Mouse (Mus musculus) kidney, adult 18-20 months (tissue): ENCODE results near the gene Pfn3.

Experiments used
- DNase-seq: peaks from one replicate; pipeline ENCODE4 v3.0.0; 2021

The Pfn3 gene

DNA sequence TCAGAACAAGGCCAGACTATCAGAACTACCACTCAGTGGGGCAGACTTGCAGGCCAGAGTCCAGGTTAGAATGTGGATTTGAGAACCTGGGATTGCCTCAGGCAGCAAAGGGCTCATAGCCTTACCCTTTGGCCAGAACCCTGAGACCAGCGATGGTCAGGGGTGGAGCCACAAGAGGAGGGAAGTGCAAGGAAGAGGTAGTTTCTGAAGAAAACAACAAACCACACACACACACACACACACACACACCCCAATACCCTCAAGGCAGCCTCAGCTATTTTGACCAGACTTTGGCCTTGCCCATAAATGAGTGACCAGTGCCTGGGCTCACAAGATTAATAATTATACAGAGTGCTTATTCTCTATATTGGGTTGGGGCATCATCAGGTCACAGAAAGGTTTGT, 23.4 kb downstream of the Pfn3 start:
- peak; percentile 74 for DNase-seq

DNA sequence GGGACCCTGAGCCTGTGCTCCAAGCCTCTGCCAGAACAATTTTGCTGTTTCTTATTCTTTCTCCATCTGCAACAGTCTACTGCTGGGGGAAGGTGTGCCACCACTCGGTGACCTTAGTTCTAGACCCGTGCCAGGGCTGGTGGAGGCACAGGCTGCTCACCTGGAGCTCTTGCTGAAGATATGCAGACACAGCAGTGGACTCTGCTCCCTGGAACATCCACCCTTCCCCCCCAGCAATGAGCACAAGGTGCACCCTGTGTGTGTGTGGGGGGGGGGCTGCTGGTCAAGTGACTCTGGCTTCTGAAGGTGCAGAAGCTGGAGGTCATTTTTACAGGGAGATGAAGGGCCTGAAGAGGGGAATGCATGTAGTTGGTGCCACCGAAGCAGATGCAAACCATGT, 24.4 kb downstream of the Pfn3 start:
- peak; percentile 80 for DNase-seq

DNA sequence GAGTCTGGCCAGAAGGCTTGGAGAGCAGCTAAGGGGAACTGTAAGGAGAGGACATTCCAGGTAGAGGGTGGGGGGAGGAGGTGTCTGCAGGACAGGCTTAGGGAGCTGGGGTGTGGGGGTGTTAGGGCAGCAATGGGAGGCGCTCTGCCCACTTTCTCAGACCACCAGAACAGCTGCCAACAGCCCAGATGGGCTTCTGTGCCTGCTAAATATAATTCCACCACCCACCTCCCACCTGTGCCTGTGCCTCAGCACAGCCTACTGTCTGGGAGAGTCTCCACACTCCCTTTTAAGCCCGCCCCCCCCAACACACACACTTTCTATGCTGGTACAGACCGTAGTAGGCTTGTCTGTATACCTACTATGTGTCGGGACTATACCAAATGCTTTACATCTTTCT, 33.2 kb downstream of the Pfn3 start:
- no peak for DNase-seq

DNA sequence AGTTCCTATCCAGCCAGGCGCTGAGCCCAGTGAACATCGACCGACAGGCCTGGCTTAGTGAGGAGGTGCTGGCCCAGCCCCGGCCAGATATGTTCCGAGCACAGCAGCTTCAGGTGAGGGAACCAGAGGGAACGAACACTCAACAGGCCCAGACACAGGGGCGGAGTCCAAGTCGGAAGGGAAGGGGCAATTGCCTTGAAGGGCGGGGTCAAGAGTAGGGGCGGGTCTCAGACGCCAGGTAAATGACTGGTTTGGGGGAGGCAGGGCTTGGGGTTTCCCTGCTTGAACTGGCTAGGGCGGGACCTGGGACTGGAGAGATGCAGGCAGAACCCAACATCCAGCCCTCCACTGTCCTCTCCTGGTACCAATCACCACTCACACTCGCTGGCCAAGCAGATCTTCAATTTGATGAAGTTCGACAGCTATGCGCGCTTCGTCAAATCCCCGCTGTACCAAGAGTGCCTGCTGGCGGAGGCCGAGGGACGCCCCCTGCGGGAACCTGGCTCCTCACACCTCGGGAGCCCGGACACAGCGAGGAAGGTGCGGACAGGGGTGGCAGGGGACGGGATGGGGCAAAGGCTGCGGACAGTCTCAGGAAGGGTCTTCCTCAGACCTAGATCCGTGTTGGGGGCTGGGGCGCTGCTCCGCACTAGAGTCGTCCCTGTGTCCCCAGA, 36.0 kb downstream of the Pfn3 start:
- peak; percentile 47 for DNase-seq

DNA sequence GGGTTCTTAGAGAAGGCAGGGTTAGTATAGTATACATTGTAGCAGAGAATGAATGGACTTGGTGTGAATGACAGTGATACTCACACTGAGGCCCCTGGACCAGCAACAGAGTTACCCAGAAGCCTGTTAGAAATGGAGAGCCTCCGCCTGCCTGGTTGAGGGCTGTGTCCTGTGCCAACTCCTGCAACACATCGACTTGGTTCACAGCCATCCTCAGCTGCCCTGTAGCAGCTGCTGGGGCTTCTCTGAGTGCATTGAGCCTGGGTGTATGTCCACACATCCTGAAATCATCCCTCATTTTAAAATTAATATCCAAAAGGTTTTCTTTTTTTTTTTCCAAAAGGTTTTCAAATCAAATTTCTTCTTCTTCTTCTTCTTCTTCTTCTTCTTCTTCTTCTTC, 39.2 kb downstream of the Pfn3 start:
- DNase-seq = no peak

DNA sequence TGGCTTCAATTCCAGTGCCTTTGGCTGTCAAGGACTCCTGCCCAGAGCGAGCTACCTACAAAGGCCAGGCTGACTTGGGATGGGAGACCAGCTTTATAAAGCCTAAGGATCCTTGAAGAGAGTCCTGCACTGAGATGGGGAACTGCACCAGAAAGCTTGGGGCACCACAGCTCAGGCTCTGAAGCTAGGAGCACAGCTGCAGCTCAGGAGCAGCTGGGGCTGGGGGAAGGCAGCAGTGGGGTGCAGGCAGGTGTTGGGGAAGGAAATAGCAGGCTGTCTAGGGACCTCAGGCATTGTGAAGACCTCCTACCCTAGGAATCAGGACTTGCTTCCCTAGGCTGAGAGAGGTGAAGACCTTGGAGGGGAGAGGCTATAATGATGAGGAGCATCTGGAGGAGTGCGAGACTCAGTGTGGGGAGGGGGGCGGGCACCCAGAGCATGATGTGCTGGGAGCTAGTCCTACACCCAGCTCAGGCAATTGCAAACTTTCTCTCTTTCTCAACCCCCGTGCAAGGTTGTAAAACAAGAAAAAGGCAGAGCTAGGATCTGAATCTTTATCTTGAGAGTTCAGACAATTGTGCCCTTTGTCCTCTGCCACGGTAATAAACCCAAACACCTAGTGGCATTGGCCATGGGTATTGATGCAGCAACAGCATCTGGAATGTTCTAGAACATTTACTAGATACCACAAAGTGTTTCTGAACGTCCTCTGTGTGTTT, 40.7 kb downstream of the Pfn3 start:
- no peak for DNase-seq

DNA sequence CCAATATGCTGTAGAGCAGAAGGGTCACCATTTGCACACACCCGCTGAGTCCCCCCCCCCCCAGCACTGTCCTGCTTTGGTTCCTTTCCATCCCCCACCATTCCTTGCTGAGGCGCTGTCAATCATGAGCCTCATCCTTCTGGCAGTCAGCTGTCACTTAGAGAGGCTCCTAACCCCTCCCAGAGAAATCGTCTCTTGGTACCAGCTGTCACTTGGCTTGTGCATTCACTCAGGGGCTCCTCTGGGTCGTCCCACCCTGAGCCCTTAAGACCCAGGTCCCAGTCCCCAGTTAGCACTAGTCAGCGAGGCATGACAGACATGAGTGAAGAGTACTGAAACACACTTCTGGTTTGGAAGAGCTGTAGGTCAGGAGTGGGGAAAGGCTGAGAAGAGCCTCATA, 43.3 kb downstream of the Pfn3 start:
- no peak for DNase-seq

DNA sequence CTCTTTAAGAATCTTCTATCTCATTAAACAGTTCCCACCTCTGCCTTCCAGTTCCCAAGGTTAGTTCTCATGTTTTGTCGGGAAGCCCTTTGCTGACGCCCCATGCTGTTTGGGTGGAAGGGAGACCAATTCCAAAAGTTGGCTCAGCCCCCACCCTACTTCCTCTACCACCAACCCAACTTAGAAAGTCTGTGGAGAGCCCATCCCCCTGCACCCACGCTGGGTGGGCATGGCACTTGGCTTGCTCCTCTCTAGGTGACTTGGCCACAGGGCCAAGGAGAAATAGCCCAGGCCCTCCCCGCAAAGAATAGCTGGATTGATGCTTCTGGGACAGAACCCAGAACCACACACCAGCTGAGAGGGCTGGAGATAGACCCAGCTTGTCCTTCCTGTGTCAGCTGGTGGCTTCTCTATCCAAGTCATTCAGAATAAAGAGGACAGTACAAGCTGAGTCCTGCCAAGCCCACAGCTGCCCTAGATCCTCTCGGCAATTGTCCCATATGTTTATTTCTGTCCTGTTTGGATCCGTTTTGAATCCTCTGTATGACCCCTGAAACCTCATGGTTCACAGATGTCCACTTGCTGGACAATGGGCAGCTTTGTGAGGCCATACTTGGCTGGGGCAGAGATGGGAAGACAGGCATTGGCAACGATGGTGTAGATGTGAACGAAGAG, 43.9 kb downstream of the Pfn3 start:
- no peak for DNase-seq

DNA sequence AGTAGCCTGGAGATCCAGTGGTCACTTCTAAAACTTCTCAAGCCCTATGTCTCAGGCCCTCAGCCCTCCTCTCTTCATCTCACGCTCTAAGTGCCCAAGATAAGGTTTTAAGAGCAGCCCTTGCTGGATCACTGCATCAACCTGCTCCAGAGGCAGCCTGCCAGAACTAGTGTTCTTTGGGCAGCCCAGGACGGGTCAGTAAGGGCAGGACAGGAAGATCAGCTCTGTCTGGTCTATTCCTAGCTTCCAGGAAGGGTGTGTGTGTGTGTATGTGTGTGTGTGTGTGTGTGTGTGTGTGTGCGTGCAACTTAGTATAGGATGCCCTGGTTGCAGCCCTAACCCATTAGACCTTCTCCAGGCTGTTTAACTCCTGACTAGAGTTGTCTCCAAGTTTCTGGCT, 44.8 kb downstream of the Pfn3 start:
- peak; percentile 61 for DNase-seq

DNA sequence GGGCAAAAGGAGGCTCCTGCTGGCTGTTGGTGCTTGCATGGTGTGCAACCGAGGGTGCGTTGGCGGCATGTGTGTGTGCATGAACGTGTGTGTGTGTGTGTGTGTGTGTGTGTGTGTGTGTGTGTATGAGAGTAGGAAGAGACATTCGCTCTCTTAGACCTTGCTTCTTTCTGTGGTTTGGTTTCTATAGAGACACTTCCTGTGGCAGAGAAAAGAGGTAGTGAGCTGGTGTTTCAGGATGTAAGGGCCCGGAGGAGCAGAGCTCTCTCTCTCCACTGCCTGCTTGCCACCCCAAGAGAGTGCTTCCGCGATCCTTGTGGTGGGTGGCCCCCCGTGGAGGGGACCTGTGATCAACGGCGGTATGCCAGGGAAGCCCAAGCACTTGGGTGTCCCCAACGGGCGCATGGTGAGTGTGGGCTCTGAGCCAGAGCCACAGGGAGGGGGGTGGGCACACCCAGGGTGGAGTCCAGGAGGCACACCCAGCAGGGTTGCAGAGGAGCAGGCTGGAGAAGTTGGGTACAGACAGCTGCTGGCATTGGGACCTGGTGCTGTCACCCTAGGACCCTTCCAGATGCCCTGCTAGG, 45.4 kb downstream of the Pfn3 start, which contains the start of gene Rgs14:
Gene Rgs14, plus strand, starts transcription at position 202 of the 584 bp plus-strand sequence.
- no peak for DNase-seq

DNA sequence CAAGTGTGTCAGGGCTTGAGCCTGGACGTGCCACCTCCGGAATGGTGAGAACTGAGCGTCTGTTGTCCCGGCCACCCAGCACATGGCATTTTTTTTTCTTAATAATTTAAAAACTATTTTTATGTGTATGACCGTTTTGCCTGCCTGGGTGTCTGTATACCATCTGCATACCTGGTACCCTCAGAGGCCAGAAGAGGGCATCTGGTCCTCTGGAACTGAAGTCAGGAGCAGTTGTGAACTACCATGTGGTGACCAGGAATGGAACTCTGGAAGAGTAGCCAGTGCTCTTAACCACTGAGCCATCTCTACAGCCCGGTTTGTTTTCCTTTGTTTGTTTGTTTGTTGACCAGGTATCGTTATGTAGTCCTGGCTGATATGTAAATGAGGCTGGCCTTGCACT, 46.6 kb downstream of the Pfn3 start:
- no peak for DNase-seq
